Mouse (Mus musculus) heart, adult 2 months (tissue): ENCODE results near the gene Rab11fip5.

Experiments used
- CTCF ChIP-seq: fragments of 200-600 bp; IDR thresholded peaks from 2 replicates; pipeline ENCODE4 v1.8.1; 2022; ENCODE audit warnings: antibody characterized with exemption, mild to moderate bottlenecking, moderate library complexity
- EP300 ChIP-seq: fragments of 200-500 bp; IDR thresholded peaks from 2 replicates; pipeline ENCODE4 v1.6.1; 2011; ENCODE audit warnings: low read depth, low read length, control low read depth; ENCODE audit not compliant: insufficient read depth
- POLR2A ChIP-seq: fragments of 200-500 bp; IDR thresholded peaks from 2 replicates; pipeline ENCODE4 v1.6.1; 2011; ENCODE audit warnings: mild to moderate bottlenecking, low read depth, low read length, control low read depth; ENCODE audit not compliant: insufficient read depth

DNA sequence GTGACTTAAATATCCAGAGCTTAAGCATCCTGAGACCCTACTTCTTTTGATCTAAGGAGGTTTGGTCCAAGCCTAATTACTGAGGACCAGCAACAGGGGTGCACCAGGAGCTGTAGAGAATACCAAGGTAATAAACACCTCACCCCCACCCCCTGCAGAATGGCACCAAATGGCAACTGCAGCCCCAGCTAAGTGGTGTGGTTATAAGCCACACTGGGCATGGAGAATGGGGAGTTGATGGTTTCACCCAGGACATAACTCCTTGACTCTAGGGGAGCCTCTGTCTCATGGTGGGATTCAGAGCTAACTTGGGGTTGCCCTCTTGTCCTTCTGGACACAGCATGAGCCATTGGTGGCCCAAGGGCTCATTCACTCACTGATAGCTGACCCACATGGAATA is 40.2 kb downstream of the Rab11fip5 start:
- TF ChIP-seq POLR2A (no peak), CTCF (no peak), EP300 (no peak)
